Mouse (Mus musculus) neutrophil, adult 5-6 weeks (primary cell): ENCODE measurements at regions not wholly inside any gene's neighbourhood (a gene's known extent, or its start where the extent isn't known, plus 50 kb on each side); places are given as distances from the start of the nearest gene placed in this dataset.

Source experiments
- ATAC-seq: fragments of 151-379, 151-347 bp; 2 replicates; pipeline ENCODE4 v1.8.0; 2017; ENCODE audit warnings: mild to moderate bottlenecking, moderate TSS enrichment; ENCODE audit not compliant: insufficient number of reproducible peaks, poor library complexity, low FRiP score, severe bottlenecking; ENCODE audit errors: extremely low read depth

DNA sequence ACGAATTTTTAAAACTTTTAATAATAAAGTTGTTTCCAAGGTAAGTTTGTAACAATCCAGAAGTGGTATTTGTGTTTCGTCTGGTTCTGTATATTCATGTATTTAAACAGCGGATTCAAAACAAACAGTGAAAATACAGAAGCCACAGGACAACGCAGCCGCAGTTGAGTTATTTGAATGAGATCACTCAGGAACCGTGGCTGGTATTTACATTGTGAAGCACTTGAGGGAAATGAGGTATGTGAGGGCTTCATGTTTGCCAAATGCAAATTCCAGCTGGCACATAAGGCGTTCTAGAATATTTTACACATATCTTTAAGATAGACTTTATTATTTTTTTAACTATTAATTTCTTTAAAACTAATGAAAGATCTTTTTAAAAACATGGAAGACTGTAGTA, 224.5 kb upstream of the Cdyl start:
- ATAC-seq: no peak

DNA sequence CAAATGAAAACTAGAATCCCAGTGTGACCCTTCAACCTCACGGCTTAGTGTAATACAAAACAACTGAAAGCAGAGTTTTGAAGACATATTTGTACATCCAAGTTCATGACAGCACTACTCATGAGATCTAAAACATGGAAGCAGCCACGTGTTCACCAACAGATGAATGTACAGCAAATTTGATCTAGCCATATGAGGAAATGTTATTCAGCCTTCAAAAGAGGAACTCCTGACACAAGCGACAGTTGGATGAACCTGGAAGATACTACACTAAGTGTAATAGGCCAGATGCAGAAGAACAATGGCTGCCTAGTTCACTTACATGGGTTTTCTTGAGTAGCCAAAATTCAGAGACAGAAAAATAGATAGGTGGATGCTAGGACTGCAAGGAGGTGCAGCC, 212.0 kb upstream of the Cdyl start:
- ATAC-seq: no peak

DNA sequence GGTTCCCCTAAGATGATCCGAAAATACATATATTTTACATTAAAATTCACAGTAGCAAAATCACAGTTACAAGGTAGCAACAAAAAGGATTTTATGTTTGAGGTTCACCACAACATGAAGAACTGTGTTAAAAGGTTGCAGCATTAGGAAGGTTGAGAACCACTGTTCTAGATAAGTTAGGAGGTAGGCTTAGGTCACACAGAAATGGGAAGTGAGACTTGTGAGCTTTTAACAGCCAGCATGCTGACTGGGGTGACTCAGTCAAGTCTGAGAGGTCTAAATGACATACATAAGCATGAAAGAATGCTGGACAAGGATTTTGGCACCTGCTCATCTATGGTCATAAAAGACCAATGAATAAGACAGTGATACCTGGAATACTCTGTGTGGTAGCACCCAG, 207.2 kb upstream of the Cdyl start:
- ATAC-seq: no peak

DNA sequence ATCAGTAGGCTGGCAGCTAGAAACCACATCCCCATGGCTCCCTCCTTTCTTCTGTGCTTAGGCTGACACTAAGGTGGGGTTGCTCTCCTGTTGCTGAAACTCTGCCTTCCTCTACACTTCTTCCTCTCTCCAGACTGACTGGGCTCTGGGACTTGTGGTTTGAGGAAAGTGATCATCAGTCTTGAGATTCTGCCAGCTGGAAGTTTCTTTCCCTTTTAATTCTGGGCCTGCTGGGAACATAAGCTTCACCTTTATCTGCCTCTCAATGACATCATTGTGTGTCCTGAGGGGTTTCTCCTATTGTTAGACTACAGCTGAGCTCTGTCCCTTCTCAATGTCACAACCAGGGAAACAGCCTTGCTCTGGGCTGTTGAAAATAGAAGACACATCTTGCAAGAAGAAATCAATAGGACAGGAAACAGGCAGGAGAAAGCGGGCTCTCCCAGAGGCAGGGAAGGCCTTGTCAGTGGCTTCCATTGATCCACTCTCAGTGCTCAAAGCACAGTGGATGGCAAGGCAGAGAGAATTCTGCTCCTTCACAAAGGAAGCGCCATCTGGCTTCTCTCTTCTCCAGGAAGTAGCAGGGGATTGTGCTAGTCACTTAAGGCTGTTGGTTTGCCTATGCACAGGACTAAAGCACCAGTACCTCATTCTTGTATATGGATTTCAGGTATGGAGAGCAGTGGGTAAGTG, 206.3 kb upstream of the Cdyl start:
- ATAC-seq: no peak

DNA sequence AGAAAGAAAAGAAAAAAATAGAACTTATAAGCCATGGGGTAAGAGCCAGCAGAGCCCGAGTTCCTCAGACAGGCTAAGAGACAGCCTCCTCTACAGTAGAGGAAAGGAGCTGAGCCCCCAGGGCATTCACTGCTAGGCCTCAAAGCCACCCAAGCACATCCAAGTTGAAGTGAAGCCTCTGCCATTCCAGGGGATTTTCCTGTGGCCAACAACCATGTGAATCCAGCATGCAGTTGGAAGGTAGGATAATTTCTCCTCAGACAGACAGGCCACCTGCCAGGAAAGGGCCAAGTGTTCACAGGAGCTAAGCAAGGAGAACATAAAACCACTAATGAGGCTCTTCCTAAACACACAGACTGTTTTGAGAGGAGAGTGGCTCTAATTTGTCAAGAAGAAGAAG, 199.6 kb upstream of the Cdyl start:
- no peak for ATAC-seq

DNA sequence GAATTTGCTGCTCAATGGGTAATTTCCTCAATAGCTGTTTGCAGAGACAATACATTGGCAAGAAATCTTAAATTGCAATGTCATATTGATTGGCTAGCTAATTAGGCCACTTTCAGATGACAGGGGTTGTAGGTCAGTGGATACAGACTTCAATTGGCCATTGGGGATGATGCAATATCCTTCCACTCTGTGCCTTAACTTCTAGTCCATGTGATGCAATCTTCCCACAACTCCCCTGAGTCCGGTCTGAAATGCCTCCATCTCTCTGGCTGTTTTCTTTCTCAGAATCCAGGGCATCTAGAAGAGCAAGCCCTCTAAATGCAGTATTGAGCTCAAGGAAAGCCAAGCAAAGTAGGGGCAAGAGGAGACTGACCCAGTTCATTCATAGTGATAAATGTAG, 196.4 kb upstream of the Cdyl start:
- no peak for ATAC-seq

DNA sequence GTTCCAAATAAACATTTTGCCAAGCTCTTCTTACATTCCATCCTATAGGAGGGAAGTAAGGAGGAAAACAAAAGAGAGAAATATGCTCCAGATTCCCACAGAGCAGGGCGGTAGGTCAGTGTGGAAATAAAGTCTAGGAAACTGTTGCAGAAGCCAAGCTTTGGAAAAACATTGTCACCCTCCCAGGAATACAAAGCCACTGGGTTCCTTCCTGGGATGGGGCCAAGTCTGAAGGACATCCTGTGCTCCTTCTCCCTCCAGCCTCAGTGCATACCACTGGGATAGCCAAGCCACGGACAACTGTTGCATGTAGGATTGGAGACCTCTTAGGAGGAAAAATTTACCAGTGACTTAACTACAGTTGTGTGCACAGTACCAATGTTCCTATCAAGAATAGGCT, 195.8 kb upstream of the Cdyl start:
- no peak for ATAC-seq

DNA sequence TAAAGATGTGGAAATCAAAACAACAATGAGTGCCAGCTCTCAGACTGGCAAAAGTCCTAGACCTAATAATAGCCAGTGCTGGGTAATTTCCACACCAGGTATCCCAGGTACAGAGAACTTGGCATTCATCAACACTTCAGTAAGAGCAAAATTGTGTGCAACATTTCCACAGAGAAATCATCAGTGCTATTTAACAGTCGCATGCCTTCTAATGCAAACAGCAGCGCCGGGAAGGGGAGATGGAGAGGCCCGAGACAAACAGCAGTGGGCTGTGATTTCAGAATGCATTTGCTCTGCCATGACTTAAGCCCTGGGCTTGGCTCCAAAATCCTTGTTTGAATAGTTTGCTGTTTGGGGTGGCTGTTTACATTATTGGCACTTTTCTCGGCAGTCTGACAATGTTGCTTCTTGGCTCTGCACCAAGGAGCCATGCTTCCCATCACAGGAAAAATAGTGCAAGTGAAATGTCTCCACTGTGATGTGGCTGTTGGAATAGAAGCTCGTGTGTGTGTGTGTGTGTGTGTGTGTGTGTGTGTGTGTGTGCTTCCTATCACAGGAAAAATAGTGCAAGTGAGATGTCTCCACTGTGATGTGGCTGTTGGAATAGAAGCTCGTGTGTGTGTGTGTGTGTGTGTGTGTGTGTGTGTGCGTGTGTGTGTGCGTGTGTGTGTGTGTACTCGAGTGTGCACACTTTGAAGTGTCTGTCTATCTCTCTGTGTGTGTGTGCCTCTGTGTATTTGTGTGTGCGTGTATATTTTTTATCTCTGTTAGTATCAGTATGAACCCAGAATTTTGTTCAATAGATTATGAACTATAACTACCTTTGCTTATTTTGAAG, 190.1 kb upstream of the Cdyl start:
- ATAC-seq: no peak

DNA sequence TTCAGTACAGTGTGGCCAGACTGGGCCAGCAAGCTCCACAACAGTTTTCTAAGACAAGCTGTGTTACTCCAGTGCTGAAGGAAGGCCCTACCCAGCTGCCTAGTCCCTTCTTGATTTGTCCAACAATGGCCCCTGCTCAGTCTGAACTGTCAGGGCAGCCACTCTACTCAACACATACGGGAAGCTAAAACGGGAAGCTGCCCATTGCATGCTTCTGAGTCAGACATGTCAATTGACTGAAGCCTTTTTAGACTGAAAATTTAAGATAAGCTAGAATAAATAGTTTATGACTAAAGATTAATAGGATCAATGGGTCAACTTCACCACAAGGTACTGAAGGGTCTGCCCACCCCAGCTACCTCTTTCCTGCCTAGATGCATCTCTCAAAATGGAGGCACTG, 181.4 kb upstream of the Cdyl start:
- ATAC-seq: no peak

DNA sequence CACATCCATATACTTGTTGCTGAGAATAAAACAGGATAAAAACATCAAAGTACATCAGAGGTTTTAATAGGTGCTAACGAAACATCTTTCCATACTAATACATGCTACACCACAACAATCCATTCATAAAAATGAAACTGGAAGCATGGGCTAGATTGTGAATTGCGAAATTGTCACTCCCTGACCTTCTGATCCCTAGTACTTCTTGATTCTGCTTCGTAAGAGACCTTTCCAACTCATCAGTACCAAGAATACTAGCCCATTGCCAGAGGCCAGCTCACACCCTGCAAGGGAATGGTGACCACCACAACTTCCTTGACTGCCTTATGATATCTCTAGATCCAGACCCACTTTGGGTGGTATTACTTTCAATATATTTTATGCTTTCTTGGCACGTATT, 177.3 kb upstream of the Cdyl start:
- no peak for ATAC-seq

DNA sequence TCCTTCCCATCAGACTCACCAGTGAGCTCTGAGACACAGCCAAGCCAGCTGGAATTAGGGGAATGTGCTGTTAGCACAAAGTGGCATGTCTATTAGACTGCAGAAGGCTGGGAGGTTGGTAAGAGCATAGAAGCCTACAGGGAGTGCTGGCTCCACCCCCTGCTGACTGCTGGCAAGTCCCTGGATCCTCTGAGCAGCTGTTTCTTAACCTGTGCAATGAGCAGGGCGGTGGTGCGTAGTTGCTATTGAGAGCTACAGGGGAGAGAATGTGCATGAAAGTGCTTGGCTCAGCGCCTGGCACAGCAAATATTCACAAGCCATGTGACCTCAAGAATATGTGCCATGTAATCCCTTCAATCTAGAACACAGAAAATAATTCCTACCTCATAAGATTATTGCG, 173.5 kb upstream of the Cdyl start:
- ATAC-seq: no peak

DNA sequence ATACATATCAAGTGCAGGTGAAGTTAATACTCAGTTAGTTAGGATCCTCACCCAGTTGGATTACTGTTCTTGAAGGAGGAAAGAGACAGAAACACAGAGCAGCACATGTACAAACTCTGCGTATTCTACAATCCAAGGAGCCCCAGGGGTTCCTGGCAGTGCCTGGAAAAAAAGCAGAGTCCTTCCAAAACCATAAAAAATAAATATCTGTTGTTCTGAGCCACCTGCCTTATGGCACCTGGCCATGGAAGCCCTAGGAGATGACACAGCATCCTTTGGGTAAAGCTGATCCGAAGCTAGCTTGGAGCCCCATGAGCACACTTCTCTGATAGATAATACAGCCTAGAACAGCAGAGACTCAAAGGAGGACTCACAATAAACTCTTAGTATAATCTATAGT, 159.9 kb upstream of the Cdyl start:
- ATAC-seq: no peak

DNA sequence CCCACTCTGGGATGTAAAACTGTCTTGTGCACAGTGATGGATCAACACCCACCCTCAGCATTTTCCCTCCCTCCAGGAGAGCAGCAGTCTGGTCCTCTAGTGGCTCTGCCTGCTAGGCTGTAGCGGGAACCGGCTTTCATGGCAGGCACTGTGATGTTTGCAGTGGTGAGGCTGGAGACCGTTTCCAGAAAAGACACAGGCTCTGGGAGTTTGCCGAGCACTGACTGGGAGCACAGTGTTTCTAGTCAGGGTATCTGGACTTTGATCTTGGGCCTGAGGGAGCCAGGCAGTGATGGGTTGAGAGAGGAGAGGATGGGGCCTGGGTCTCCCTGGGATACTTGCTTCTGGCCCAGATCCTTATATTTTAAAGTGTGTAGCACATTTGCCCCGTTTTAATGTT, 158.7 kb upstream of the Cdyl start:
- ATAC-seq: no peak

DNA sequence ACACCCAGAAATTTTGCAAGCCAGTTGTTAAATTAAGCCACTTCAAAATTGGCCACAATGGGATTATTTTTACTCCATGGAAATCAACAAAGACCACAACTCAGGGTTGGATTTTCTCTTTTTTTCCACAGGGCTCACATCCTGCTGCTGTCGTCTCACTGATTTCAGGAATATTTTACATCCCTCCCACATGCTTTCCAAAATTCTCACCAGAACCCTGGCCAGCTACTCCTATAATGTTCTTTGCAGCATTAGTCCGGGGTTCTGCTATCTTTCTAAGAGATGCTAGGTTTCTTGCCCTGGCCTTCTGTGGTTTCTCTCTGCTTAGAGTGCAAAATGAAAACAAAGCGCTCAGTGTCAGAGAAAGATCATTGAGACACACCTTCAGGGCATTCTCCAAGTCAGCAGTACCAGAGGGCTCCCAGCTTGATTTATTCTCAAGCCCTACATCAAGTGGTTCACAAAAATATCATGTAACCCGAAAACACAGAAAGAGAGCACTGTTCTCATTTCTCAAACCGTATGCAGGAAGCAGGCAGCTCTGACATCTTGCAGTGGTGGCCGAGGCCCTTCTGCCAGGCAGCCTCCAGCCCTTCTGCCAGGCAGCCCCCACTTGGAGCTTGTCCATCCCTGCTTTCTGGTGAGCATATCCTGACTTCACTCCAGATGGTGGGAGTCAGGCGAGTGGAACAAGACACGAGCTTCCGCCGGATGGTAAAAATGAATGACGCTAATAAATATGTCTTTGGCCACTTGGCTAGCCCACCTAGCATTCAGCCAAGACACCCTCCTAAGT, 158.1 kb upstream of the Cdyl start:
- no peak for ATAC-seq

DNA sequence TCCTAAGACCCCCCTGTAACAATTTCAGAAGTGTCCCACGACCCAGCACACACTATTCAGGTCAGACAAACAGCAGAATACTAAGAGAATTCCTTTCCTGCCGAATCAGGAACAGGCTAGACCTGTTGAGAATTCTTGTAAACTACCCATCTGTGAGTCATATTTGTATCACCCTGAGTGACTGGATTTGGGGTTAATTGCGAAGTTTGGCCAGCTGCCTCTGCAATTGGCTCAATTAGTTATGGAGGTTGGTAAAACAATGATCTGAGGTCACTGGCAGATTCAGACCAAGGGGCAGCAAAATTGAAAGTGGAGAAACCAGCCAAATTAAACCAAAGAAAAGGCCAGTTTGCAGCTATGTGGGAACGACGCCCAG, 157.5 kb upstream of the Cdyl start:
- ATAC-seq: no peak

DNA sequence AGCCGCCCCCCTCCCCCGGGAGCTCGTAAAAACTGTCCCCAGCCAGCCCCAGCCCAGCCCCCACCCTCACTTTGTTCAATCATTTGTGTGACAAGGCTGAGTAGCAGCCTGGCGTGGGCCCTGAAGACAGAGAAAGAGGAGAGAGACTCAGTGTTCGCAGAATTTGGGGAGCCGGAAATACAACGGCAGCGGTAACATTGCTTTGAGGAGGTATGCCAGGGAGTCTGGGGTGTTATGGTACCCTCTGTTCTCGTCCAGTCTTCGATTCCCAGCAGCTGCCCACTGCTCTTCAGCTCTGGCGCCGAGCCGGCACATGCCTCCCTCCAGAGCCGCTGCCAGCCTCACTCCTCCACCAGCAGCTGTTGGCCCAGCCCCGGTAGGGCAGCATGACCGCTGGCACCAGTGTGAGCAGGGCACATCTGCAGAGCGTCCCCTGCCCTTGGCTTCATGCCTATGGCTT, 156.2 kb upstream of the Cdyl start:
- no peak for ATAC-seq

DNA sequence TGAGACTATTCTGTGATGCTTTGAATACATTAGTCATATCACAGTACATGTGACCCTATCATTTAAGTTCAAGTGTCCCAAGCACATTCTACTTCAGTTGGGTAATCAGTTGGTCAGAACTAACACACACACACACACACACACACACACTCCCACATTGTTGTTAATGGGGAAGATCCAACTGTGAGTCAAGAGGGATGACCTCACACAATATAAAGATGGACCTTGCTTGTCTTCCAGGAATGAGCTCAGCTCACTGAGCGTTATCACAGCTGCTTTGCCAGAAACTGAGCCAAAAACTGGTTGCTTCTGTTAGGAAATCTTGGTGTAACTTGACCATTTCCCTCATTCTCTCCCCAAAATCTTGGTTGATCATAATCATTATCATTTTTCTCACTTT, 152.4 kb upstream of the Cdyl start:
- no peak for ATAC-seq

DNA sequence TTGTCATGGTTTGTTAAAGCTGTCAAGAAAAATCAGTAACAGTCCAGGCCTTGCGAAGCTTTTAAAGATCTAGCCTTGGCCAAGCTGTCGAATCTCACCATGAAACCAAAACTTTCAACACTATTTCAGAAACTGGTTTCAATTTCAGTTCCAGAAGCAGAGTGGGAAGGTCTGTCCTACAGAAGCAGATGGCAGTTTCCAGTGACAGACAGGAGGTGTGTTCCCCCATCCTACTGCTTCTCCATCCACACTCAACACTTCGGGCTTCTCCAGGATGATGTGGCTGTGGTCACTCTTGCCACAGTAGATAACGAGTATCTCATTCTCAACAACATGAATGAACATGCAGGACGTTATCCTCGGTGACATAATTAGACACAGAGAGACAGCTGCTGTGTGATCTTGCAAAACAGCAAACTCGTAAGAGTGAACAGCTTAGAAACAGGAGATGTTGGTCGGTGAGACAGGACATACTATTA, 147.6 kb upstream of the Cdyl start:
- ATAC-seq: no peak

DNA sequence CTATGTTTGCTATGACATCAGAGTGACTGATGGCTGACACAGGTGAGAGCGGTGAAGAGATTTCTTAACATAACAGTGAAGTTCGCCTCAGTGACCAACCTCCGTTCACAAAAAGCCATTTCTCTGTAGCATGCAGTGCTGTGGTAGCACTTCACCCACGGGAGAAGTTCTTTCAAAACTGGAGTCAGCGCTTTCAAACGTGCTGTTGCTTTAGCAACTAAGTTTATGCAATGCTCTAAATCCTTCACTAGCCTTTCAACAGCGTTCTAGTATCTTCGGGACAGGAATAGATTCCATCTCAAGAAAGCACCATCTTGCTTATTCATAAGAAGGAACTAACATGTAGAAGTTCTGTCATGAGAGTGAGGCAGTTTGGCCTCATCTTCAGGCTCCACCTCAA, 146.5 kb upstream of the Cdyl start:
- ATAC-seq: no peak

DNA sequence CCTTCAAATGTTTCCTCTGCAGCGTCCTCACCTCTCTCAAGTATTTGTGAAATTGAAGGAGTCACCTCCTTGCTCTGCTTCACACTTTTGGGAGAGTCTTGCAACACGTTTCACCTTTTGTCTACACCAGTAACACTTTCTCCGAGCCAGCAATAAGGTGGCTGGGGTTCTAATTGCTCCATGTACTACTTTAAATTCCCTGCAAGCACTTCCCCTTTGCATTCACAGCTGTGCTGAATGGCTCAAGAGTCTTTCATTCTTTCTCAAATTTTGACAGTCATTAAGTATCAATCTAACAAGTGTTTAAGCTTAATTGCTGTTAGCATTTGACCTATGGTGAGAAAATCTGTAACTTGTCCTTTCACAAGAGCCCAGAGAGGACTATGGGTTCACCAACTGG, 144.3 kb upstream of the Cdyl start:
- no peak for ATAC-seq
